Mouse (Mus musculus) frontal cortex, adult (tissue): ENCODE data around the gene Akap7.

Source experiments
- ATAC-seq: cut with Nextera tagmentation; 2 replicates; pipeline ENCODE4 v1.9.2; 2017; ENCODE audit warnings: mild to moderate bottlenecking, moderate library complexity, mixed read lengths; ENCODE audit not compliant: low TSS enrichment

Akap7 gene

GRCm38 (mm10) chr10:25307770-25308169 is at the start of gene Akap7:
TSS of gene Akap7 (minus strand) at chr10:25307870.
- ATAC-seq, result no peak

GRCm38 (mm10) chr10:25354390-25354789 is 46.7 kb upstream of the Akap7 start:
- no peak for ATAC-seq

- 0 out of 2 replicates have a peak, but pooled peaks have one; percentile 50 for ATAC-seq
These were observed 46.3 kb upstream of the Akap7 start for GRCm38 (mm10) chr10:25353941-25354340.

- ATAC-seq, result no peak
These were observed 35.1 kb upstream of the Akap7 start for GRCm38 (mm10) chr10:25342801-25343200.

GRCm38 (mm10) chr10:25340675-25341074 is 33.0 kb upstream of the Akap7 start:
- no peak for ATAC-seq

GRCm38 (mm10) chr10:25333390-25334079 is 25.9 kb upstream of the Akap7 start:
- no peak for ATAC-seq

- peak; percentile 95 for ATAC-seq
These were observed 23.8 kb upstream of the Akap7 start for GRCm38 (mm10) chr10:25331321-25332049.

- ATAC-seq, result peak; percentile 76
These were observed 22.4 kb upstream of the Akap7 start for GRCm38 (mm10) chr10:25330094-25330493.

GRCm38 (mm10) chr10:25327511-25327910 is 19.8 kb upstream of the Akap7 start:
- ATAC-seq, result no peak

- no peak for ATAC-seq
These were observed 18.0 kb upstream of the Akap7 start for GRCm38 (mm10) chr10:25325690-25326089.

GRCm38 (mm10) chr10:25321198-25321597 is 13.5 kb upstream of the Akap7 start:
- no peak for ATAC-seq

- ATAC-seq, result no peak
These were observed 11.9 kb upstream of the Akap7 start for GRCm38 (mm10) chr10:25319531-25319930.

- ATAC-seq, result peak; percentile 57
These were observed 10.7 kb upstream of the Akap7 start for GRCm38 (mm10) chr10:25318405-25318804.

- ATAC-seq, result no peak
These were observed 10.0 kb upstream of the Akap7 start for GRCm38 (mm10) chr10:25317665-25318064.

- no peak for ATAC-seq
These were observed 6.3 kb upstream of the Akap7 start for GRCm38 (mm10) chr10:25313856-25314584.

GRCm38 (mm10) chr10:25311554-25312212 is 4.0 kb upstream of the Akap7 start:
- ATAC-seq, result peak; percentile 65

GRCm38 (mm10) chr10:25310736-25311135 is 3.1 kb upstream of the Akap7 start:
- ATAC-seq, result no peak

- no peak for ATAC-seq
These were observed 2.3 kb upstream of the Akap7 start for GRCm38 (mm10) chr10:25309996-25310395.

- ATAC-seq, result no peak
These were observed 2.5 kb downstream of the Akap7 start for GRCm38 (mm10) chr10:25305146-25305545.

- no peak for ATAC-seq
These were observed 3.1 kb downstream of the Akap7 start for GRCm38 (mm10) chr10:25304608-25305007.

GRCm38 (mm10) chr10:25299031-25299529 is 8.6 kb downstream of the Akap7 start:
- ATAC-seq, result no peak

- 0 out of 2 replicates have a peak, but pooled peaks have one; percentile 0 for ATAC-seq
These were observed 9.4 kb downstream of the Akap7 start for GRCm38 (mm10) chr10:25298264-25298671.
